Mouse (Mus musculus) embryo, embryonic 11.5 days (tissue): ENCODE data around the gene Mfsd4b2.

Source experiments
- DNase-seq: peaks from one replicate; pipeline ENCODE4 v3.0.0-alpha.2; 2012; ENCODE audit warnings: low read depth, low spot score

Gene Mfsd4b2

GRCm38 (mm10) chr10:39893702-39894697 is 32.7 kb downstream of the Mfsd4b2 start:
- DNase-seq: no peak

- no peak for DNase-seq
Measured at GRCm38 (mm10) chr10:39888621-39889020, 38.1 kb downstream of the Mfsd4b2 start.
